In the genomic region with DNA sequence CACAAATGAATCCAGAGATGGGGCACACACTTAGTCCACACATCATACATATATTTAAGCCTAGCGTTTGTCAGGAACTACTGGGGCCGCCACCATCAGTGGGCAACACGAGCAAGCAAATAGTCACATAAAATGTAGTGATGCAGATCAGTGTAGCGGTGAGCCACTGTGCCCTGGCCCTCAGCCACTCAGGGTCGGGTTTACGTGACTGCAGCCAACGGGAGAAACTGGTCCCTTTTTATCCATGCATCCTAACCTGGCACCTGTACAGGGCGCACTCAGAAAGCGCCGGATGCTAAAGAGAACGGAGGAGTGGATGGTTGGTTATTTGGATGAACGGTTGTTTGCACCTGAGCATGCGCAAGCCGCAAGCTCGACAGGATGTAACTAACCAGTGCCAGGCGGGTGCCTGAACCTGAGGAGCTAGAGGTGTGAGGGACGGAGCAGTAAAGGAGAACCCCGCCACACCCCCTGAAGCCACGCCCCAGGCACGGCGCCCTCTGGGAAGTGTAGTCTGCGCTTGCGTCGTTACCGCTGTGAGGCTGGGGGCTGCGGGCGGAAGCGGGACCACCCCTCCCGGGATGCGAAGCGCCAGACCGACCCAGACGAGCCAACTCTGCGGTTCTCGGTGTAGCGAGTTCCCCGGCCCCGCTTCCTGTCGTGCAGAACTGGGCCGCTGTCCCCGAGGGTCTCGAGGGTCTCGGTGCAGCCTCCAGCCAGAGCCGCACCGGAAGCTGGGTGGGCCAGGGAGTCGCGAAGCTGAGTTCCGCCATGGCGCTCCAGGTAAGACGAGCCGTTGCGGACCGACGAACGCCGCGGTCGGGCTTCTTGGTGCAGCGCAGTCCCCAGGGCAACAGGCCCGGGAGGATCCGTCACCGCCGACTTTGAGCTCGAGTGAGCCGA, we compare ENCODE assay signal across 8 mouse cellular contexts. TPM values are rescaled to one million over a fixed set of nuclear protein-coding genes. Genes with fewer than 3 reads are reported as not detected.
DNase-seq lines count a peak whose midpoint lies in the region; ATAC-seq and TF ChIP-seq lines count a peak whose summit lies in the region.

A gene (plus strand): TSS at position 482 of the 903 bp plus-strand sequence.

- H3K79me3 ChIP-seq in C2C12 (ENCODE audit: low read depth): no peaks in the 10 kb centered on the region

- H3K27me3 ChIP-seq in C2C12 (ENCODE audit: control insufficient read depth, insufficient read depth, insufficient read length): no peaks in the 10 kb centered on the region
- no peaks in the 10 kb centered on the region for H3K27me3 ChIP-seq in limb, embryonic 13.5 days
- H3K27me3 ChIP-seq in midbrain, embryonic 15.5 days (replicated peaks): no peaks in the 10 kb centered on the region

- H3K9ac ChIP-seq in limb, embryonic 13.5 days: peak within 1 kb of the TSS; percentile 85
- peak within 1 kb of the TSS; percentile 94 for H3K9ac ChIP-seq in midbrain, embryonic 15.5 days

- peak; percentile 98 for DNase-seq in brain, adult 2 months (ENCODE audit: low read depth, low spot score)
- peak; percentile 71 to 79 for DNase-seq in heart, adult 9 months (ENCODE audit: low spot score in 2 of 2)
- DNase-seq in kidney, adult 9 months: peak; percentile 90
- peak; percentile 41 to 81 for DNase-seq in spleen, postnatal 10 days (ENCODE audit: low spot score in 2 of 2)

- peak within 1 kb of the TSS; percentile 21 for H3K4me3 ChIP-seq in C2C12 (ENCODE audit: insufficient read depth, poor library complexity, severe bottlenecking)
- H3K4me3 ChIP-seq in embryonic fibroblast, embryonic 13.5 days (ENCODE audit: insufficient read depth, low read length): peak within 1 kb of the TSS; percentile 72
- peak within 1 kb of the TSS; percentile 81 for H3K4me3 ChIP-seq in limb, embryonic 13.5 days
- H3K4me3 ChIP-seq in midbrain, embryonic 15.5 days: peak within 1 kb of the TSS; percentile 76

- peak within 1 kb of the TSS; percentile 44 for H3ac ChIP-seq in C2C12 (ENCODE audit: control insufficient read depth, insufficient read length, low read depth)

- whole genome bisulfite sequencing in limb, embryonic 13.5 days: 1% methylated on average over 65 of the region's 65 CpGs
- under 1% methylated on average over 65 of the region's 65 CpGs for WGBS in midbrain, embryonic 15.5 days

- peak; percentile 98 for ATAC-seq in limb, embryonic 13.5 days (ENCODE audit: low FRiP score, low read depth)
- peak; percentile 99 for ATAC-seq in midbrain, embryonic 15.5 days (replicated peaks)

- no peaks in the 10 kb centered on the region for H3K9me3 ChIP-seq in limb, embryonic 13.5 days
- no peaks in the 10 kb centered on the region for H3K9me3 ChIP-seq in midbrain, embryonic 15.5 days

- no peaks in the 10 kb centered on the region for H3K36me3 ChIP-seq in C2C12 (ENCODE audit: control insufficient read depth, insufficient read depth)
- peaks cover 10% of the 10 kb centered on the region; the same call in 1 of the 2 replicates for H3K36me3 ChIP-seq in limb, embryonic 13.5 days
- no peaks in the 10 kb centered on the region for H3K36me3 ChIP-seq in midbrain, embryonic 15.5 days (replicated peaks)

- TF ChIP-seq POLR2A in embryonic fibroblast, embryonic 13.5 days (IDR thresholded peaks at IDR 0.05; ENCODE audit: low read depth, low read length): peak; percentile 40; the same call in 1 of the 2 replicates

- peak within 1 kb of the TSS; percentile 75 for H3K4me2 ChIP-seq in limb, embryonic 13.5 days (replicated peaks)
- peak within 1 kb of the TSS; percentile 71 for H3K4me2 ChIP-seq in midbrain, embryonic 15.5 days

- H3K4me1 ChIP-seq in embryonic fibroblast, embryonic 13.5 days (ENCODE audit: control insufficient read depth, insufficient read depth, low read length): no peaks in the 10 kb centered on the region
- H3K4me1 ChIP-seq in limb, embryonic 13.5 days: peaks cover 15% of the 10 kb centered on the region
- peaks cover 31% of the 10 kb centered on the region for H3K4me1 ChIP-seq in midbrain, embryonic 15.5 days

- no peak within 1 kb of the TSS for H3K27ac ChIP-seq in embryonic fibroblast, embryonic 13.5 days (ENCODE audit: insufficient read depth, low read length)
- peak within 1 kb of the TSS; percentile 53 for H3K27ac ChIP-seq in limb, embryonic 13.5 days
- peak within 1 kb of the TSS; percentile 89 for H3K27ac ChIP-seq in midbrain, embryonic 15.5 days

- H3K79me2 ChIP-seq in C2C12 (ENCODE audit: control insufficient read depth, insufficient read depth): no peaks in the 10 kb centered on the region

- TF ChIP-seq CTCF in C2C12 (IDR thresholded peaks at IDR 0.05; ENCODE audit: control insufficient read depth, insufficient read depth, insufficient read length): no peak
- no peak for TF ChIP-seq CTCF in embryonic fibroblast, embryonic 13.5 days (IDR thresholded peaks at IDR 0.05; ENCODE audit: borderline replicate concordance, insufficient read depth, low read length)

TF ChIP-seq in C2C12, 6 proteins besides CTCF, POLR2A, EP300 and RAD21:
- TF ChIP-seq MYOG (IDR thresholded peaks at IDR 0.05; ENCODE audit: control insufficient read depth, extremely low read depth, insufficient read length): no peak
- no peak for TF ChIP-seq USF1 (IDR thresholded peaks at IDR 0.05; ENCODE audit: low read depth)
- TF ChIP-seq CEBPB (IDR thresholded peaks at IDR 0.05; ENCODE audit: low read depth): no peak
- TF ChIP-seq FOSL1 (IDR thresholded peaks at IDR 0.05; ENCODE audit: insufficient read depth, low read length, poor library complexity, severe bottlenecking): no peak
- TF ChIP-seq MAX (IDR thresholded peaks at IDR 0.05): no peak
- no peak for TF ChIP-seq MYOD1 (IDR thresholded peaks at IDR 0.05; ENCODE audit: control insufficient read depth, insufficient read length, low read depth)

RNA-seq across cellular contexts. Expression of the gene that starts here (rescaled TPM):
- 2.7 TPM for polyA plus RNA-seq in C2C12 (2012; fragmentation: generic; extraction: Trizol)
- 10.8 and 15.6 TPM in 2 replicates for polyA plus RNA-seq in embryonic fibroblast, embryonic 13.5 days (2011; ENCODE audit: insufficient read length, low read depth, missing spikeins)
- 25.4 and 29.5 TPM in 2 replicates for polyA plus RNA-seq in limb, embryonic 13.5 days (2015; fragmentation: Nextera tagmentation; extraction: Ambion mirVana)
- 31.5 and 33.3 TPM in 2 replicates for polyA plus RNA-seq in midbrain, embryonic 15.5 days (2015; fragmentation: Nextera tagmentation; extraction: Ambion mirVana)

Comparison
In these comparisons a context has a peak if more than half of its experiments do, and no peak if none do; other contexts are left out.
1. H3K4me3 ChIP-seq: peak in every context shown above with its lines; median percentile 81 in limb, embryonic 13.5 days; 76 in midbrain, embryonic 15.5 days; 72 in embryonic fibroblast, embryonic 13.5 days; 21 in C2C12.